In the genomic region with DNA sequence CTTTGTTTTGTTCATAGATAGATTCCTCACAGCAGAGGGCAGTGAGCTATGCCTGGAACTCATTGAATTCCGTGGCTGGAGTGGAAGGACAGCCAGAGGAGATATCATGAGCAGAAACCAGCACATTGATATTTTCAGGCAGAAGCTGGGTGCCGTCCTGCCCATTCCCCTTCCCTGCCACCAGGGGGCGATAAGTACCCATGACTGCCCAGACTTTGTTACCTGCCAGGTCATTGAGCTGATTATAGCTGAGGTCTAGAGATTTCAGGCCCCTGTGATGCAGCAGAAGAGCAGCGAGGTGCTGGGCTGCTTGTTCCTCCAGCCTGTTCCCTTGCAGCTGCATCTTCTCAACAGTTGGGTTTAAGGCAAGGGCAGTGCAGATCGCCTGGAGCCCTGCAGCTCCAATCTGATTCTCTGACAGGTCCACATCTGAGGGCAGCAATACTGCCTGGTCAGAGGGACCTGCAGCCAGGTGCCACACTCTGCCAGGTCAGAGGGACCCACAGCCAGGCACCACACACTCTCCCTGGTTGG, we compare ENCODE assay signal across 8 mouse cellular contexts. TPM values are rescaled to one million over a fixed set of nuclear protein-coding genes. Genes with fewer than 3 reads are reported as not detected.
DNase-seq lines count a peak whose midpoint lies in the region; ATAC-seq and TF ChIP-seq lines count a peak whose summit lies in the region.

No protein-coding gene starts in this region.

- ATAC-seq in granulocyte monocyte progenitor cell, adult 5-6 weeks (replicated peaks; ENCODE audit: poor library complexity, severe bottlenecking) = peak; percentile 26
- no peak for ATAC-seq in limb, embryonic 12.5 days (ENCODE audit: insufficient number of reproducible peaks, insufficient read depth, low FRiP score, low TSS enrichment, low read depth)
- peak; percentile 46 for ATAC-seq in midbrain, embryonic 13.5 days

- no peak overlapping the region for H3K9ac ChIP-seq in limb, embryonic 12.5 days (replicated peaks)
- peak overlapping the region; percentile 24; the same call in 1 of the 2 replicates for H3K9ac ChIP-seq in midbrain, embryonic 13.5 days (replicated peaks)

- TF ChIP-seq CTCF in kidney, adult 2 months (conservative IDR thresholded peaks at IDR 0.05; ENCODE audit: insufficient read depth, insufficient read length, low read depth, low read length) = peak; percentile 98
- TF ChIP-seq CTCF in spleen, adult 2 months (IDR thresholded peaks at IDR 0.05; ENCODE audit: extremely low read depth, insufficient read depth, insufficient read length, insufficient replicate concordance) = peak; percentile 90

- H3K4me3 ChIP-seq in kidney, adult 2 months (ENCODE audit: insufficient read depth, low read depth, low read length) = no peak overlapping the region
- no peak overlapping the region for H3K4me3 ChIP-seq in limb, embryonic 12.5 days (replicated peaks)
- H3K4me3 ChIP-seq in midbrain, embryonic 13.5 days (replicated peaks) = no peak overlapping the region
- no peak overlapping the region for H3K4me3 ChIP-seq in spleen, adult 2 months (ENCODE audit: extremely low read depth, insufficient read depth, insufficient read length)

- H3K4me1 ChIP-seq in kidney, adult 2 months (ENCODE audit: control insufficient read depth, insufficient read depth, low read length) = no peaks in the 10 kb centered on the region; the same call in 1 of the 2 replicates
- peaks cover 52% of the 10 kb centered on the region for H3K4me1 ChIP-seq in limb, embryonic 12.5 days (replicated peaks)
- H3K4me1 ChIP-seq in midbrain, embryonic 13.5 days (replicated peaks) = peaks cover 58% of the 10 kb centered on the region
- peaks cover 3% of the 10 kb centered on the region; the same call in 1 of the 2 replicates for H3K4me1 ChIP-seq in spleen, adult 2 months (ENCODE audit: control insufficient read depth, insufficient read depth, insufficient read length)

- H3K27me3 ChIP-seq in kidney, adult 2 months (replicated peaks; ENCODE audit: control insufficient read depth, insufficient read depth, low read length) = no peaks in the 10 kb centered on the region
- peaks cover 46% of the 10 kb centered on the region for H3K27me3 ChIP-seq in limb, embryonic 12.5 days
- peaks cover 27% of the 10 kb centered on the region for H3K27me3 ChIP-seq in midbrain, embryonic 13.5 days
- H3K27me3 ChIP-seq in spleen, adult 2 months (ENCODE audit: control insufficient read depth, insufficient read depth, low read length) = no peaks in the 10 kb centered on the region

- DNase-seq in 3T3-L1 (ENCODE audit: low read depth, low spot score) = peak; percentile 80
- DNase-seq in adrenal gland, adult 2 months = peak; percentile 63
- peak; percentile 76 for DNase-seq in embryo, embryonic 11 days
- peak; percentile 70 for DNase-seq in kidney, adult 2 months
- peak in 1 of 2 experiments; percentile 50 for DNase-seq in spleen, adult 2 months (ENCODE audit: low read depth in 1 of 2, low spot score in 2 of 2)

- H3K36me3 ChIP-seq in kidney, adult 2 months (ENCODE audit: control insufficient read depth, insufficient read depth, low read length) = no peaks in the 10 kb centered on the region
- no peaks in the 10 kb centered on the region for H3K36me3 ChIP-seq in limb, embryonic 12.5 days
- H3K36me3 ChIP-seq in midbrain, embryonic 13.5 days = no peaks in the 10 kb centered on the region
- H3K36me3 ChIP-seq in spleen, adult 2 months (ENCODE audit: control insufficient read depth, insufficient read depth, low read length) = no peaks in the 10 kb centered on the region

- H3K9me3 ChIP-seq in limb, embryonic 12.5 days = no peaks in the 10 kb centered on the region
- no peaks in the 10 kb centered on the region for H3K9me3 ChIP-seq in midbrain, embryonic 13.5 days

- TF ChIP-seq POLR2A in kidney, adult 2 months (IDR thresholded peaks at IDR 0.05; ENCODE audit: low read depth, low read length) = no peak
- no peak for TF ChIP-seq POLR2A in spleen, adult 2 months (IDR thresholded peaks at IDR 0.05; ENCODE audit: low read depth, low read length)

- H3K4me2 ChIP-seq in limb, embryonic 12.5 days = 0 out of 2 replicates have a peak overlapping the region, but pooled peaks have one; percentile 25
- peak overlapping the region; percentile 26 for H3K4me2 ChIP-seq in midbrain, embryonic 13.5 days (replicated peaks)

- H3K27ac ChIP-seq in kidney, adult 2 months (ENCODE audit: insufficient read depth, low read depth, low read length) = no peak overlapping the region
- no peak overlapping the region for H3K27ac ChIP-seq in limb, embryonic 12.5 days
- no peak overlapping the region for H3K27ac ChIP-seq in midbrain, embryonic 13.5 days
- H3K27ac ChIP-seq in spleen, adult 2 months (ENCODE audit: insufficient read depth, low read length) = no peak overlapping the region

- 2% methylated on average over 5 of the region's 5 CpGs for WGBS in kidney, adult 2 months
- 2% methylated on average over 5 of the region's 5 CpGs for WGBS in limb, embryonic 12.5 days
- WGBS in midbrain, embryonic 13.5 days = 2% methylated on average over 5 of the region's 5 CpGs
- WGBS in spleen, adult 2 months = 6% methylated on average over 5 of the region's 5 CpGs

RNA-seq across cellular contexts. Expression of gene Lrrc74b, which starts 3.0 kb away (rescaled TPM):
- not detected for total RNA-seq in adrenal gland, adult 2 months (2021)
- not detected in 2 replicates for polyA plus RNA-seq in adrenal gland, adult 2 months (2012; rRNA removed)
- total RNA-seq in granulocyte monocyte progenitor cell, adult 5-6 weeks (2014; fragmentation: Nextera tagmentation) = not detected in 2 replicates
- not detected in 2 replicates for total RNA-seq in granulocyte monocyte progenitor cell, adult 5-6 weeks (2017)
- 0.05 and 0.11 TPM in 2 replicates for polyA plus RNA-seq in kidney, adult 2 months (2012; rRNA removed)
- not detected in 2 replicates for polyA plus RNA-seq in limb, embryonic 12.5 days (2016; fragmentation: Nextera tagmentation; extraction: Ambion mirVana)
- polyA plus RNA-seq in midbrain, embryonic 13.5 days (2015; fragmentation: Nextera tagmentation; extraction: Ambion mirVana) = 0.28 and 0.55 TPM in 2 replicates
- not detected in 2 replicates for polyA plus RNA-seq in spleen, adult 2 months (2012; rRNA removed)

RNA-seq across cellular contexts. Expression of gene P2rx6, which starts 3.7 kb away (rescaled TPM):
- total RNA-seq in adrenal gland, adult 2 months (2021) = 1 to 10 TPM; 1.1 to 1.3 TPM
- 2.0 and 2.6 TPM in 2 replicates for polyA plus RNA-seq in adrenal gland, adult 2 months (2012; rRNA removed)
- not detected in 2 replicates for total RNA-seq in granulocyte monocyte progenitor cell, adult 5-6 weeks (2014; fragmentation: Nextera tagmentation)
- not detected in 2 replicates for total RNA-seq in granulocyte monocyte progenitor cell, adult 5-6 weeks (2017)
- 0.86 and 1.1 TPM in 2 replicates for polyA plus RNA-seq in kidney, adult 2 months (2012; rRNA removed)
- 0.26 and 0.33 TPM in 2 replicates for polyA plus RNA-seq in limb, embryonic 12.5 days (2016; fragmentation: Nextera tagmentation; extraction: Ambion mirVana)
- polyA plus RNA-seq in midbrain, embryonic 13.5 days (2015; fragmentation: Nextera tagmentation; extraction: Ambion mirVana) = 1.0 and 1.3 TPM in 2 replicates
- polyA plus RNA-seq in spleen, adult 2 months (2012; rRNA removed) = 0.15 and 0.33 TPM in 2 replicates

RNA-seq across cellular contexts. Expression of gene Slc7a4, which starts 25.0 kb away (rescaled TPM):
- 10 to 100 TPM in 1 of 2 experiments, 1 to 10 TPM in 1; 7.6 to 23.8 TPM for total RNA-seq in adrenal gland, adult 2 months (2021)
- 28.4 and 56.6 TPM in 2 replicates for polyA plus RNA-seq in adrenal gland, adult 2 months (2012; rRNA removed)
- total RNA-seq in granulocyte monocyte progenitor cell, adult 5-6 weeks (2014; fragmentation: Nextera tagmentation) = 2.9 and 3.9 TPM in 2 replicates
- 1.5 and 2.0 TPM in 2 replicates for total RNA-seq in granulocyte monocyte progenitor cell, adult 5-6 weeks (2017)
- 8.1 and 9.1 TPM in 2 replicates for polyA plus RNA-seq in kidney, adult 2 months (2012; rRNA removed)
- polyA plus RNA-seq in limb, embryonic 12.5 days (2016; fragmentation: Nextera tagmentation; extraction: Ambion mirVana) = 2.7 and 2.9 TPM in 2 replicates
- 13.8 and 14.3 TPM in 2 replicates for polyA plus RNA-seq in midbrain, embryonic 13.5 days (2015; fragmentation: Nextera tagmentation; extraction: Ambion mirVana)
- 4.3 and 5.1 TPM in 2 replicates for polyA plus RNA-seq in spleen, adult 2 months (2012; rRNA removed)

RNA-seq across cellular contexts. Expression of gene Thap7, which starts 27.1 kb away (rescaled TPM):
- total RNA-seq in adrenal gland, adult 2 months (2021) = 10 to 100 TPM; 37.7 to 41.9 TPM
- 137 and 144 TPM in 2 replicates for polyA plus RNA-seq in adrenal gland, adult 2 months (2012; rRNA removed)
- total RNA-seq in granulocyte monocyte progenitor cell, adult 5-6 weeks (2014; fragmentation: Nextera tagmentation) = 18.4 and 24.8 TPM in 2 replicates
- 32.1 and 43.8 TPM in 2 replicates for total RNA-seq in granulocyte monocyte progenitor cell, adult 5-6 weeks (2017)
- 103 and 115 TPM in 2 replicates for polyA plus RNA-seq in kidney, adult 2 months (2012; rRNA removed)
- 72.0 and 75.6 TPM in 2 replicates for polyA plus RNA-seq in limb, embryonic 12.5 days (2016; fragmentation: Nextera tagmentation; extraction: Ambion mirVana)
- 61.7 and 65.0 TPM in 2 replicates for polyA plus RNA-seq in midbrain, embryonic 13.5 days (2015; fragmentation: Nextera tagmentation; extraction: Ambion mirVana)
- 56.2 and 81.6 TPM in 2 replicates for polyA plus RNA-seq in spleen, adult 2 months (2012; rRNA removed)

RNA-seq across cellular contexts. Expression of gene Lztr1, which starts 49.5 kb away (rescaled TPM):
- 10 to 100 TPM; 53.4 to 74.0 TPM for total RNA-seq in adrenal gland, adult 2 months (2021)
- 231 and 248 TPM in 2 replicates for polyA plus RNA-seq in adrenal gland, adult 2 months (2012; rRNA removed)
- 35.0 and 51.1 TPM in 2 replicates for total RNA-seq in granulocyte monocyte progenitor cell, adult 5-6 weeks (2014; fragmentation: Nextera tagmentation)
- total RNA-seq in granulocyte monocyte progenitor cell, adult 5-6 weeks (2017) = 47.1 and 73.7 TPM in 2 replicates
- polyA plus RNA-seq in kidney, adult 2 months (2012; rRNA removed) = 295 and 386 TPM in 2 replicates
- 104 and 111 TPM in 2 replicates for polyA plus RNA-seq in limb, embryonic 12.5 days (2016; fragmentation: Nextera tagmentation; extraction: Ambion mirVana)
- polyA plus RNA-seq in midbrain, embryonic 13.5 days (2015; fragmentation: Nextera tagmentation; extraction: Ambion mirVana) = 124 and 133 TPM in 2 replicates
- polyA plus RNA-seq in spleen, adult 2 months (2012; rRNA removed) = 110 and 149 TPM in 2 replicates
